Mouse (Mus musculus): ENCODE results near the gene BC048671. TPM values are rescaled to one million over a fixed set of nuclear protein-coding genes. Genes with fewer than 3 reads are reported as not detected.

BC048671 gene
- total and polyA plus RNA-seq, 3 experiments, result not detected

DNA sequence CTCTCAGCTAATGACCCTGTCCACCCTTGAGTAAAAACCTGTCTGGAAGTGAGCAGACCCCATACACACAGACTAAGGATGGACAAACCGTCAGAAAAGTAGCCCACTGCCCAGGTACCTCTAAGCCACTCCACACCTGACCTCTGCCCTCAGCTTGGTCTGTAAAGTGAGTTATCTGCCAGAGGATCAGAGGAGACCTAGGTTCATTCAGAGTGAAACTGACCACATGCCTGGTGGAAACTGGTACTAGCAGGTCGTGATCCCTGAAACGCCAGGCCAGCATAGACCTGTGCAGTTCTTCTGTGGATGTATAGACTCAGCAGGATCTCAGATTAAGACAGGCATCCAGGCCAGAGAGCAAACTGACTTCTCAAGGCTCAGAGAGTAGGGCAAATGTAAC lies 23.4 kb downstream of the BC048671 start:
- Histone ChIP-seq H3K79me2 (ENCODE audit: control insufficient read depth, insufficient read depth, low read length, poor library complexity) (no peaks in the 10 kb centered on the region), H3K9ac (ENCODE audit: control insufficient read depth, low read depth, low read length, poor library complexity, severe bottlenecking) (no peak overlapping the region), H3K4me1 (ENCODE audit: control insufficient read depth in 1 of 2, insufficient read depth in 2 of 2, low read length in 2 of 2) (no peaks in the 10 kb centered on the region), H3K27ac (ENCODE audit: control insufficient read depth, low read depth, low read length) (no peak overlapping the region), H3K4me3 (ENCODE audit: control insufficient read depth in 1 of 2, insufficient read depth in 1 of 2, low read depth in 2 of 2, low read length in 2 of 2) (no peak overlapping the region), H3K9me3 (replicated peaks; ENCODE audit: insufficient read depth, low read length) (no peaks in the 10 kb centered on the region), H3K27me3 (ENCODE audit: control insufficient read depth in 1 of 2, insufficient read depth in 2 of 2, low read length in 2 of 2) (no peaks in the 10 kb centered on the region), H3K36me3 (ENCODE audit: control insufficient read depth in 1 of 2, insufficient read depth in 2 of 2, low read length in 2 of 2) (no peaks in the 10 kb centered on the region)
- no peak for DNase-seq (ENCODE audit: low read depth, low spot score)
- TF ChIP-seq TBP (IDR thresholded peaks at IDR 0.05; ENCODE audit: low read depth, low read length), result no peak

DNA sequence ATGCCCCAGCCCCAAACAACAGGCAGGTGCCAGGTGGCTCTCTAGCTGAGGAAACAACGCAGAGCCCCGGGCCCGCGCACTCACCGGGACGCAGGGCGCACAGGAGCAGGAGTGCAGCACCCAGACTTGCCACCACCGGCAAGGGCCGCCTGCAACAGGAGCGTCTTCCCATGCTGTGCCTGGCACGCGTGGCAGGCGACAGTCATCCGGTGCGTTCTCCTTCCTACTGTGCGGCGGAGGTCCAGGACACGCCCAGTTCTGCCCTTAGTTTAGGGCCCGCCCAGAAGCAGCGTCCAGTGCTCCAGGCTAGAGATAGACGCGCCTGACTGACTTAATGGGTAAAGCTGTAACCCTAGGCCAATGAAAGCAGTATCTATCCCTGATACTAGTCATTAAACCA lies 24.0 kb downstream of the BC048671 start, which contains the start of gene Chst13:
Gene Chst13, minus strand, starts transcription at position 195 of the 400 bp plus-strand sequence.
- Histone ChIP-seq H3K79me2 (ENCODE audit: control insufficient read depth, insufficient read depth, low read length, poor library complexity) (no peaks in the 10 kb centered on the region), H3K27me3 (ENCODE audit: control insufficient read depth in 1 of 2, insufficient read depth in 2 of 2, low read length in 2 of 2) (no peaks in the 10 kb centered on the region), H3K9ac (ENCODE audit: control insufficient read depth, low read depth, low read length, poor library complexity, severe bottlenecking) (no peak within 1 kb of the TSS), H3K27ac (ENCODE audit: control insufficient read depth, low read depth, low read length) (no peak within 1 kb of the TSS), H3K4me3 (ENCODE audit: control insufficient read depth in 1 of 2, insufficient read depth in 1 of 2, low read depth in 2 of 2, low read length in 2 of 2) (no peak within 1 kb of the TSS), H3K4me1 (ENCODE audit: control insufficient read depth in 1 of 2, insufficient read depth in 2 of 2, low read length in 2 of 2) (no peaks in the 10 kb centered on the region), H3K36me3 (ENCODE audit: control insufficient read depth in 1 of 2, insufficient read depth in 2 of 2, low read length in 2 of 2) (no peaks in the 10 kb centered on the region), H3K9me3 (replicated peaks; ENCODE audit: insufficient read depth, low read length) (no peaks in the 10 kb centered on the region)
- DNase-seq (ENCODE audit: low read depth, low spot score), result no peak
- no peak for TF ChIP-seq E2F4 (IDR thresholded peaks at IDR 0.05; ENCODE audit: borderline replicate concordance, low read depth, low read length)
- no peak for TF ChIP-seq BHLHE40 (IDR thresholded peaks at IDR 0.05; ENCODE audit: borderline replicate concordance, low read depth, low read length)
- TF ChIP-seq MYC (IDR thresholded peaks at IDR 0.05; ENCODE audit: low read depth, low read length), result no peak
- TF ChIP-seq ZC3H11A (IDR thresholded peaks at IDR 0.05; ENCODE audit: low read depth, low read length), result no peak
- no peak for TF ChIP-seq MAFK (IDR thresholded peaks at IDR 0.05; ENCODE audit: borderline replicate concordance, low read depth, low read length)
- TF ChIP-seq GABPA (IDR thresholded peaks at IDR 0.05; ENCODE audit: low read depth, low read length), result no peak
- no peak for TF ChIP-seq CHD2 (IDR thresholded peaks at IDR 0.05; ENCODE audit: low read length)
- no peak for TF ChIP-seq SIN3A (IDR thresholded peaks at IDR 0.05; ENCODE audit: low read length)

DNA sequence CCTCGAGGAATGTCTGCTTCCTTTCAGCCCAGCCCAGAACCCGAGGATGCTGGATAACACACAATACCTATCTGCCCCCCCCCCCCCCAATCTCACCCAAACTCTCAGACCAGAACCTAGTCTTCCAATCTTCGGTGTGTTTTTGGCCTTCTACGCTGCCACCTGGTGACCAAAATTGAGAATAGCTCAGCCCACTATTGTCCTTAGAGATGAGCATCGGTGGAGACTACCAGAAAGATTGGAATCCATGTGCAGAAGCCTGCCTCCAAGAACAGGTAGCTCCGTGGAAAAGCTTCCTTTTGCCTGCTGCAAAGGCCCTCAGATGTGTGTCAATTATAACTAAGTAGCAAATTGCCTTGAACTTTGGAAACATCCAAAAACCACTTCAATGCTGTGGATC lies 26.7 kb downstream of the BC048671 start:
- no peaks in the 10 kb centered on the region for H3K27me3 ChIP-seq (ENCODE audit: control insufficient read depth in 1 of 2, insufficient read depth in 2 of 2, low read length in 2 of 2)
- no peak overlapping the region for H3K27ac ChIP-seq (ENCODE audit: control insufficient read depth, low read depth, low read length)
- no peaks in the 10 kb centered on the region for H3K4me1 ChIP-seq (ENCODE audit: control insufficient read depth in 1 of 2, insufficient read depth in 2 of 2, low read length in 2 of 2)
- no peak for TF ChIP-seq MAZ (IDR thresholded peaks at IDR 0.05; ENCODE audit: low read depth, low read length)
- TF ChIP-seq HCFC1 (IDR thresholded peaks at IDR 0.05; ENCODE audit: low read depth, low read length), result no peak
- TF ChIP-seq CTCF (IDR thresholded peaks at IDR 0.05 in 2 of 3, conservative IDR thresholded peaks at IDR 0.05 in 1 of 3; ENCODE audit: control insufficient read depth in 1 of 3, insufficient read depth in 1 of 3, low read depth in 2 of 3, low read length in 3 of 3, poor library complexity in 1 of 3, severe bottlenecking in 1 of 3), result peak; percentile 18 to 60 (median 56); a peak in 5 of 6 replicates
- TF ChIP-seq UBTF (IDR thresholded peaks at IDR 0.05; ENCODE audit: borderline replicate concordance, insufficient read depth, low read depth, low read length), result no peak
- TF ChIP-seq SMC3 (IDR thresholded peaks at IDR 0.05; ENCODE audit: low read depth, low read length), result peak; percentile 74
- no peak for TF ChIP-seq POLR2AphosphoS2 (IDR thresholded peaks at IDR 0.05; ENCODE audit: low read length)
- peak; percentile 28 for TF ChIP-seq RAD21 (IDR thresholded peaks at IDR 0.05; ENCODE audit: low read depth, low read length)
- TF ChIP-seq ZC3H11A (IDR thresholded peaks at IDR 0.05; ENCODE audit: low read depth, low read length), result 0 out of 2 replicates have a peak, but pooled peaks have one; percentile 4
- no peak for TF ChIP-seq MAFK (IDR thresholded peaks at IDR 0.05; ENCODE audit: borderline replicate concordance, low read depth, low read length)
- TF ChIP-seq NRF1 (IDR thresholded peaks at IDR 0.05; ENCODE audit: insufficient read depth, low read depth, low read length, poor library complexity, severe bottlenecking), result no peak
- TF ChIP-seq MAX (IDR thresholded peaks at IDR 0.05; ENCODE audit: low read length), result no peak
- no peak for TF ChIP-seq KAT2A (conservative IDR thresholded peaks at IDR 0.05; ENCODE audit: low read depth, low read length)
- no peak for TF ChIP-seq ZKSCAN1 (IDR thresholded peaks at IDR 0.05; ENCODE audit: low read depth, low read length)
- TF ChIP-seq BHLHE40 (IDR thresholded peaks at IDR 0.05; ENCODE audit: borderline replicate concordance, low read depth, low read length), result no peak
- TF ChIP-seq POLR2A (IDR thresholded peaks at IDR 0.05; ENCODE audit: control insufficient read depth in 1 of 2, insufficient read depth in 1 of 2, low read depth in 1 of 2, low read length in 2 of 2, poor library complexity in 1 of 2), result no peak
- H3K9me3 ChIP-seq (replicated peaks; ENCODE audit: insufficient read depth, low read length), result no peaks in the 10 kb centered on the region
- H3K9ac ChIP-seq (ENCODE audit: control insufficient read depth, low read depth, low read length, poor library complexity, severe bottlenecking), result no peak overlapping the region
- H3K4me3 ChIP-seq (ENCODE audit: control insufficient read depth in 1 of 2, insufficient read depth in 1 of 2, low read depth in 2 of 2, low read length in 2 of 2), result no peak overlapping the region
- no peaks in the 10 kb centered on the region for H3K36me3 ChIP-seq (ENCODE audit: control insufficient read depth in 1 of 2, insufficient read depth in 2 of 2, low read length in 2 of 2)
- peak; percentile 8 for DNase-seq (ENCODE audit: low read depth, low spot score)
- no peaks in the 10 kb centered on the region for H3K79me2 ChIP-seq (ENCODE audit: control insufficient read depth, insufficient read depth, low read length, poor library complexity)

All from MEL (cell line).